Mouse (Mus musculus) liver, adult 2 months (tissue): Measurements from ENCODE around the gene Pih1d1.

Experiments used
- CTCF ChIP-seq: fragments of 200-500 bp; IDR thresholded peaks from 2 replicates; pipeline ENCODE4 v1.5.1; 2011; ENCODE audit warnings: low read depth, low read length, control low read depth
- POLR2A ChIP-seq: fragments of 200-500 bp; IDR thresholded peaks from 2 replicates; pipeline ENCODE4 v1.6.1; 2011; ENCODE audit warnings: low read length, control low read depth; ENCODE audit not compliant: insufficient read depth; ENCODE audit errors: extremely low read depth

DNA sequence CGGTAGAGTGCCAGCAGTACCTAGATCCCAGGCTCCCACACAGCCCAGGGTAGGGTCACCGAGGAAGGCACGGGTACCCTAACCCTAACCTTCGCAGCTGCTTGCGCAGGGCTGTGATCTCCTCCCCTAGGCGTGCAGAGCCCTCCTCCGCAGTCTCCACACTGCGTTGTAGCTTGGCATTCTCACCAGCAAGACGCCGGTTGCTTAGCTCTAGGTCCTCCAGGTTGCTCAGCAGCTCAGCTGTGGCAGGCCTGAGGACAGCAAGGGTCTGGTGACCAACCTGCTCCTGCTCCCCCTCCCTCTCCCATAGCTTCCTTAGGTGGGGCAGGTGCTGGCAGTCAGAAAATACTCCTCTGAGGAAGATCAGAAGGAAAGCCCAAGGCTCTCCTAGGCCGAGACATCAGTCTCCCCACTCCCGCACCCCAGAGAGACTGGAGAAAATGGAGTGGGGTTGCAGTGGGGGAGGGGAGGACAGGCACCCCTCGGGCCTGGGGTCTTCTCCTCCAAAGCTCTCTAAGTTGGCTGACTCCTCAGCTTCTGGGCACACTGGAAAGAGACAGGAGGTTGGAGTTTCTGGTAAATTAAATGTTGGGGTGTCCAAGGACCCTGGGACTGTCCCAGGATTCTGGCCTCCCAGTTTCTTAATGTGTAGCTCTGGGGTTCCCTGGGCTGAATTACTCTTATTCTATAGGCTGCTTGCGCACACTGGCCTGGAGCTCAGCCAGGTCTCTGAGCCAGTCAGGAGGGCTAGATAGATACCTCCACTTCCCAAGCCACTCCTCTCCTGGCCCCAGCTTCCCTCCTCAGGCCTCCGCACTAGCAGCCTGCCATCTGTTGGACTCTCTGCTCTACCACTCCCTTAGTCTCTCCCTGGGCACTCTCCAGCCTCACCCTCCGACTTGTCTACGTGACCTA, 40.0 kb downstream of the Pih1d1 start:
- no peak for TF ChIP-seq CTCF
- TF ChIP-seq POLR2A: no peak
